Mouse (Mus musculus) frontal cortex, adult (tissue): ENCODE results near the gene Hhat.

Experiments
- ATAC-seq: cut with Nextera tagmentation; 2 replicates; pipeline ENCODE4 v1.9.2; 2017; ENCODE audit warnings: mild to moderate bottlenecking, moderate library complexity, mixed read lengths; ENCODE audit not compliant: low TSS enrichment

The Hhat gene

DNA sequence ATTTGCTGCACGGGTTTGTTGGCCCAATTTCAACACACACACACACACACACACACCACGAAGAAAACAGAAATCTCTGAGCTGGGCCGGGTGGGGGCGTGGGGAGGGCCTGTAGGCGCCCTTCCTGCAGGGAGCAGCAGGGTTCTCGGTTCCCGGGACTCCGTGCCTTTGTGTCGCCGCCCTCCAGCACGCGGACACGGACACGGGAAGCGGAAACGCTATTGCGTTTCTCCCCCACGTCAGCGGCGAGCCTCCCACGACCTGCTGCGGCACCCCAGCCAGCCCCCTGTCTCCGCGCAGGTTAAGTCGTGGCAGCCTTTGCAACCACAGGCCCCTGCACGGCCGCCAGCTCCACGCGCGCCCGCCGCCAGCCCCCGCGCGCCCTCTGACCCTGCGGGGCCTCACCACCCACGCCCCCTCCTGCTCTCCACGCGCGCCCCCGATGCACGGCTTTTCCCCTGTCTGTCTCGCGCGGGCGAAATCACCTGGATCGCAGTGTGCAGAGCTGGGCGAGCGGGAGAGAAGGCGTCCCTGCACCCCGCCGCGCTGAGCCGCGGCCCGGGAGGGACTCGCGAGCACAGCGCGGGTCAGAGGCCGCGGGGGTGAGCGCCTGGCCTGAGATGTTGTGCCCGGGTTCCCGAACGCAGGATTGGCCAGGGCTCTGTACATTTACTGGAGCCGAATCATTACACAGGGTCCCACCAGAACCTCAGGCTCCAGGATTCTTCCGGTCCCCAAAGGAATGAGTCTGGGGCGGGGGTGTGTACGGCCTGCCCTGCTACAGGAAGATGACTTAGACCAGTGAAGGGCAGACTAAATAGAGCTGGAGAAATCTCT lies at the start of gene Hhat:
Gene Hhat, minus strand, starts transcription at position 729 of the 837 bp plus-strand sequence.
- peak; percentile 84 for ATAC-seq

DNA sequence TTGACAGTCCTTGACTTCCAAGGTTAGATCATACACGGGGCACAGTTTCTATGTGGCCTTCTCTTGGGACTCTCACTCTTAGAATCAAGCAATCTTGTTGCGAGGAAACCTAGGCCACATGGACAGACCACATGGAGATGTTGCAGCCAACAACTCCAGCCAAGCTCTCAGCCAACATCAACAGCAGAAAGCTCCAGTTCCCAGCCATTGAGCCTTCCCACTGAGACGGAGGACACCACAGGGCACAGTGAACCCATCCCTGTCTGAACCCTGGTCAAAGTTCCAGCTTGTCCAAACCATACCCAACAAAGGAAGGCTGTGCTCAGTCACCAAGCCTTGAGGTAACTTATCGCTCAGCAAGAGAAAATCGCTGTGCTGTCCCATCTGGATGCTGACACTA lies 47.3 kb upstream of the Hhat start:
- no peak for ATAC-seq

- no peak for ATAC-seq
These were observed 44.8 kb upstream of the Hhat start for GRCm38 (mm10) chr1:192815789-192816188.

DNA sequence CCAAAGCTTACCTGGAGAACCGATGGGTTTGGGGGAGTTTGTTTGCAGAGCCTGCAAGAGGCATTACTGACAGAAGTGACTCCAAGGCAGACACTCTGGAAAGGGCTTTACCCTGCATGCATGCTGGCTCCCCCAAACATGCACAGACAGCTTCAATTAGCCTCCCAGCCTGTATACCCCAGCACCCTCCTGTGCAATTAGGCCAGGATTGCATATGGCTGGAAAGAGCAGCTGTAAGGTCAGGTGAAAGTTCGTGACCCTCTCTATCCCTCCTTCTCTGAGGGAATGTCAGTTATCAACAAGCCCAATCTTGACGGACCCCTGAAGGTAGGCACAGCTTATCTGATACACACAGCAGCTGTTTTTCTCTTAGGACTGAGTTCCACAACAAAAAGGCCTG lies 43.7 kb upstream of the Hhat start:
- no peak for ATAC-seq

DNA sequence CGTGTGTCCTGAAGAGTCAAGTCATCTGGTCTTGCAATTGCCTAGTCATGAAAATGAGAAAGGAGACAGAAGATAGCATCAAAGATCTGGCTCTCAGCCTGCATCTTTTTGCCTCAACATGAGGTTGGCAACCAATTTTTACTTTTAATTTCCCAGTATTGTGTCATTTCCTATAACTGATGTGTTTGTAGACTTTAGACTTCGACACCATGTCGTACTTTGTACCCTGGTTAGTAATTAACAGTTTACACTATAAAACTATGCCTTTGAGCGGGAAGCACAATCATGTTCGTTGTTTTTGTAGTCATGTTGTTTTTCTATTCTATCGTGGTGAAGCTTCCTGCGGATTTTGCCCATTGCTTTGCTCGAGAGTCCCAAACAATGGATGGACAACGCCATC lies 41.7 kb upstream of the Hhat start:
- no peak for ATAC-seq

GRCm38 (mm10) chr1:192812290-192812689 lies 41.3 kb upstream of the Hhat start:
- no peak for ATAC-seq

GRCm38 (mm10) chr1:192806168-192807157 lies 35.4 kb upstream of the Hhat start:
- ATAC-seq, result peak; percentile 96

DNA sequence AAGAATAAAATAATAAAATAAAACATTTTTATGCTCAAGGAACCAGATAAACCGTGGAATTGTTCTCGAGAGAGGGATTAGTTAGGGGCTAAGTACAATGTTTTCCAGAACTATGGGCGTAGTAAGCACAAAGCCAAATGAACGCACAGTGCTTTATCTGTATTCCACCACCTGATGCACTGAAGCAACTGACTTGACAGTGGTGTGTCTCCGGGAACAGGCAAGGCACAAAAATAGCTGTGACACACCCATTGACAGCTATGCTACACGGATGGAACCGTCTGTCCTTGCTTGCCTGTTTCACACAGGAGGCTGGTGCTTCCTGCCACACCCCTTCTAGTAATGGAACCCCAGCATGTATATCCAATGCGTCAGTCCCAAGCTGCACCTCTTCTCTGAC lies 29.3 kb upstream of the Hhat start:
- no peak for ATAC-seq

DNA sequence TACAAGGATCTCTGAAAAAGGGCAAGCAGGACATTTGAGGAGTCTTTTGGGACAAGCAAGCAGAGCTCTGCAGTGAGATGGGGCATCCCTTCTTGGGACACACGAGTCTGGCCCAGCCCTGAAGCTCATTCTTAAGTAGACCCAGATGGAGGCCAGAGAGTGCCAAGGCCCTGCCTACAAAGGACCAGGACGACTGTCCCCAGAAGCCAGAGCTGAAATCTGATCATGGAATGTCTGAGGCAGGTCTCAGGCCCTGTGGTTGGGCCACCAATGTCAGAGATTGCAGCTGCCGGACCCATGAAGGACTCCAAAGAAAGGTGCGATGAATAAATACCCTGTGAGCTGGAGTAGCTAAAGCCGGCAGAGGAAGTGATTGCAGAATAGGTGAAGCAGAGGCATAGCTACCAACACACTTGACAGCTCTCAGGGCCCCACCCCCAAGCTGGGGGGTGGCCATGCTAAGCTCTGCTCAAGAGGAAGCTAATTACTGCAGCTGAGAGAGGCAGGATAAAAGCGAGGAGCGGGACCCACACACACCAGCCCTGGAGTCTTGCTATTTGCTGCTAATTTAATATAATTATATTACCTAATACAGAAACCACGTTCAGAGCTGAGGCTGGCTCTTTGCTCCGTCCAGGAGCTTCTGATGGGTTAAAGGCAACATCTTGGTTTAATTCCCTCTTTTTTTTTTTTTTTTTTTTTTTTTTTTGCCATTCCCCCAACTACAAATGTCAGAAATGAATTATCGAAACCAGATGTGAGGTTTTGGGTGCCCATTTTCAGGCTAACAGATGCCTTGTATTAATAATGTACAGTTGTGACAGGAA lies 28.4 kb upstream of the Hhat start:
- ATAC-seq, result no peak

GRCm38 (mm10) chr1:192798212-192799164 lies 27.5 kb upstream of the Hhat start:
- ATAC-seq, result peak; percentile 50; the same call in 1 of the 2 replicates

- no peak for ATAC-seq
These were observed 25.9 kb upstream of the Hhat start for GRCm38 (mm10) chr1:192797011-192797274.

GRCm38 (mm10) chr1:192796201-192797010 lies 25.4 kb upstream of the Hhat start:
- ATAC-seq, result no peak

- no peak for ATAC-seq
These were observed 24.1 kb upstream of the Hhat start for GRCm38 (mm10) chr1:192794957-192795745.

DNA sequence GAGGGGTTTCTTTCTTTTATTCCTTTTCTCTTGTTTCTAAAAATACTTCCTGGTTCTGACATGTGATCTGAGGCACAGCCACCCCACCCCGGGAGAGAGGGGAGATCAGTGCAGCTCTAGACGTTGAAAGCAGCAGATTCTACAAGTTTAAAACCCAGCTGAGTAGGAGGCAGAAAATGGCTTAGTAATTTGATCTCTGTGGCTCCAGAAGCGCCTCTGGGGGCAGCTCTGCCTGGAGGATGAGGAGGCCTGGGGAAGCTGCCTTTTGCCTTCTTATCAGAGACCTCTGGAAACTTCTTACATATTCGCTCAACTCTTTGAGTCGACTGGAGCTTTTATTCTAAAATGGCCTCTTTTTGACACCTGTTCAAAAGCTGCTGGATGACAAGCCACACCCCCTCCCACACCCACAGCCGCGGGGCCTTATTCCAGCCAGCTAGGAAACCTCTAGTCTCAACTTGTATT lies 20.9 kb upstream of the Hhat start:
- ATAC-seq, result no peak

DNA sequence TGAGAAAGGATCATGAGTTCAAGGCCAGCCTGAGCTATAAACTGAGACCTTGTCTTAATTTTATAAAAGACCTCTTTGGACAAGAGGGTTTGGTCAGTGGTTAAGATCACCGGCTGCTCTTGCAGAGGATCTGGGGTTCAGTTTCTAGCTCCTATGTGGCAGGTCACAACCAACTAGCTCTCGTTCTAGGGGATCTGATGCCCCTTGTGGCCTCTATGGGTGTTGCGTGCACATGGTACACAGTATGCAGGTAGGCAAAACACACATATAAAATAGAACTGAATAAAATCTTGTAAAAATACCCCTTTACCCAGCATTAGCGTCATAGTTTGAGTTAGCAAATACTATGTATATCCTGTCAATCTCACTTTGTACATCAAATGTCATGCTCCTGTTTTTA lies 19.4 kb upstream of the Hhat start:
- no peak for ATAC-seq

GRCm38 (mm10) chr1:192789828-192790227 lies 18.8 kb upstream of the Hhat start:
- no peak for ATAC-seq

DNA sequence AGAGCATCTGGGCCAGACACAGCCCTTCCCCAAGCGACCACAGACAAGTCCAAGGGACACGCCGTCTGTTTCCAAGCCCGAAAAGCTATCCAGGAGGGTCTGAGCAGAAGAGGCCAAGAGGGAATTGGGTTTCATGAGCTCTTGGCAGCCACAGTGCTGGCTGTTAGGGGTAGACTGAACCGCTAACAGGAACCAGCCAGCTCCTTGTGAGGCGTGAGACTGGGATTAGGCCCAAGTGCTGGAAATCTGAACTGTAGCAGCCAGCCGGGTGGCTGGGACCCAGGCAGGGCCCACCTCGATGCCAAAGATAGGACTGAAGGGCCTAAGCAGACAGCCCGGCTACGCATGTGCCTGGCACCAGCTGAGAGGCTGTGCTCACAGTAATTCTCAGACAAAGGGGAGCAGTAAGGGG lies 18.1 kb upstream of the Hhat start:
- ATAC-seq, result no peak

GRCm38 (mm10) chr1:192786194-192786593 lies 15.2 kb upstream of the Hhat start:
- ATAC-seq, result peak; percentile 55; the same call in 1 of the 2 replicates
